Mouse (Mus musculus) cerebellum, adult (tissue): ENCODE results near the gene Oprd1.

ENCODE experiments used
- ATAC-seq: cut with Nextera tagmentation; 2 replicates; pipeline ENCODE4 v1.9.2; 2017; ENCODE audit warnings: mild to moderate bottlenecking, moderate library complexity, mixed read lengths; ENCODE audit not compliant: insufficient number of reproducible peaks, low FRiP score, low TSS enrichment

Gene Oprd1

GRCm38 (mm10) chr4:132144080-132144841 lies at the start of gene Oprd1:
Gene Oprd1, minus strand, starts transcription at chr4:132144486.
- no peak for ATAC-seq

DNA sequence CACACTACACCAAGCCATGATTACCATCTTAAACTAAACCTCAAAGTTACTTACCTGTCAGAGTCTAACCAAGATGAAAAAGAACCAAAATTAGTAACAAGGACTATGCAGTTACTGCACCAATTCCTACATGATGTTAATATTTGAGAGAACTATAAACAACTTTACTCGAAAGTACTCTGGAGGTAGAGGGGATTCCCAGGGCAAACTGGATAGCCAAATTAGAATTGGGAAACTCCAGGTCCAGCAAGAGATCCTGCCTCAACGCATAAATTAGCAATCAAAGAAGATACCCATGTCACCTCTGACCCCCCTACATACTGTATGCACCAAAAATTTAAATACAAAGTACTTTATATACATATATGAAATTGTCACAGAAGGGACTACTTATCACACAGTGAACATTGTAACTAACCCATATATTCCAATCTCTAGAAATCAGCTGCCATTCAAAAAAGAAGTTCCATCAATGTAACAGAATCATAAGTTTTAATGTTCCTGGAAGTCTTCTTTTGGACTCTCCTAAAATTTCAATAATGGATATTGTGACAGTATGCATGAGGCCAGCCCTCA lies 43.6 kb upstream of the Oprd1 start:
- ATAC-seq = no peak

- no peak for ATAC-seq
Measured at GRCm38 (mm10) chr4:132183162-132183561, 38.9 kb upstream of the Oprd1 start.

DNA sequence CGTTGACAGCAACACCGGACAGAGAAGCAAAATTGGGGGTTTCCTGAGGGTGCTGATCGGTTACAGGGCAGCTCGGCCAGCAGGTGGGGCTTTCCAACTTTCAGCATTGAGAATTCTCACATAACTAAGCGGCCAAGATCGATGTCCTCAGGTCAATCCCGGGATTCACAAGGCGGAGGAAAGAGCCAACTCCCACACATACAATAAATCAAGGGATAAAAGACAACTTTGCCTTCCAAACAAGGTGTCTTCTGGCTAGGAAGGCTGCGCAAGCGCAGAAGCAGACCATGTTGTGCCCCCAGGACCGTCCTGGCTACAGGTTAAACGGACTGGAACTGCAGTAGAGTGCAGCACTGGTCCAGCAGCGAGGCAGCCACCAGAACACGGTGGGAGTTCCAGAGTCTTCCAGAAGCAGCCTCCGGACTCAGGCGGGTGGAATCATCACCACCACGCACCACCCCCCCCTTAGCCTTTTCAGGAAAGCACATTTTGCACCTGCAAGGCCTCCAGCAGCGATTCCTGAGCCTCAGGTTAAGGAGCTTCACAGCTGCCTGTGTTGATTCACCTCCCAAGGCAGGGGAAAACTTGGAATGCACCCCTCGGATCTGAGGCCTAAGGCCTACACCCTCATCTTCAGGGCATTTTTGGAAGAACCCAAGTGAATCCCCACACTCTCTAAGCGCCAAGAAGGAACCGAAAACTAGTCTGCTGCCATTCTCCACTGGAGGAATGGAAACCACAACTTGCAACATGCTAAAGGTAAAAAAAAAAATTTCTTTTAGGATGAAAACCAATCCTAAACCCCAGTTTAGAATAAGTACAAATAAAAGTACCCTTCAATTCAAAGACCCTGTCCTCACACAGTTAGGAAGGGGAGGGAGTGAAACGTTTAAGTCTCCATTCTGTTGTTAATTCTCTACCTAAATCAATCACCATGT lies 37.7 kb upstream of the Oprd1 start:
- ATAC-seq = no peak

- no peak for ATAC-seq
Measured at GRCm38 (mm10) chr4:132180710-132181109, 36.4 kb upstream of the Oprd1 start.

DNA sequence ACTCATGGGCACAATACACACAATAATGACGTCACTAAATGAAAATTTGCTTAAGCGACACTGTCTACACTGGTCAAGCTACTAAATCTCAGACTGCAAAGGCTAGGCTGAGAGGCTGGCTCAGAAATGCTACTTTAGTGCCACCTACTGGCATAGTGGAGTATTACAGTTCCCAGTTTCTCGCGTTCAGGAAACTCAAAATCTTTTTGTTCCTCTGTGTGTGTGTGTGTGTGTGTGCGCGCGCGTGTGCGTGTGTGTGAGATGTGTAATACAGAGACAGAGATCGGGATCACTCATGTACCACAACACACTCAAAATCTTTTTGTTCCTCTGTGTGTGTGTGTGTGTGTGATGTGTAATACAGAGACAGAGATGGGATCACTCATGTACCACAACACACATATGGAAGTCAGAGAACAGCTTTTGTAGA lies 34.4 kb upstream of the Oprd1 start:
- peak; percentile 64; the same call in 1 of the 2 replicates for ATAC-seq

DNA sequence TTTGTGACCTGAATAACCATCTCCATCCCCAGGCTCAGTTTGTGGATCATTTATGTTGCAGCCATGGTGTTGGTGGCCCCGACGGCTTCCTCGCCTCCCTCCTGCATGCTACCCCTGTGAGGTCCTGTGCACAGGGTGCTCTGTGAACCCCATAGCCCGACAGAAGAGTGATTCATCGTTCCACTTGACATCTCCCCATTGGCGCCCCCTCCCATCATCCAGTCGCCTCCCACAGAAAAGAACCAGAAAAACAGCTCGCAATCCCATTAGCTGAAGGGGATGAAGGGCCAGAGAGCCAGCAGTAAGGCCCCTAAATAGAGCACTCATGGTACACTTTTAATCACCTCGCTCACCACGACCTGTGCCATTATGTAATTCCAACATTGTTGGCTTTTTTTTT lies 32.2 kb upstream of the Oprd1 start:
- no peak for ATAC-seq

- ATAC-seq = no peak
Measured at GRCm38 (mm10) chr4:132170891-132171290, 26.6 kb upstream of the Oprd1 start.

GRCm38 (mm10) chr4:132169761-132170160 lies 25.5 kb upstream of the Oprd1 start:
- no peak for ATAC-seq

DNA sequence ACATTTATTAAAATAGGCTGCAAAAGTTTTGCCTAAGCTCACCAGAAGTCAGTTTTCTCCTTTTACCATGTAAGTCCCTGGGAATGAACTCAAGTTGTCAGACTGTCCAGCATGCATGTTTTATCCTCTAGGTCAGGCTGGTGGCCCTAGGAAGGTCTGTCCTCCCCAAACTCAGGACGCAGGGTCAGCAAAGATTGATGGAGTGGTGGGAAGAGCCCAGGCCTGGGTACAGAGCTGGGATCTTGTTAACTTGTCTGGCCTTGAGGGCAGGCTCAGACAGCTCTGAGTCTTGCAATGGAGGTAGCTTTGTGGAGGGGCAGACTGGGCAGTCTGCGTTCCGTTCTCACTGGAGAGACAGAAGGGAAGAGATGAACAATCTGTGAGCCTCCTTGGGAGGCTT lies 25.0 kb upstream of the Oprd1 start:
- ATAC-seq = no peak

DNA sequence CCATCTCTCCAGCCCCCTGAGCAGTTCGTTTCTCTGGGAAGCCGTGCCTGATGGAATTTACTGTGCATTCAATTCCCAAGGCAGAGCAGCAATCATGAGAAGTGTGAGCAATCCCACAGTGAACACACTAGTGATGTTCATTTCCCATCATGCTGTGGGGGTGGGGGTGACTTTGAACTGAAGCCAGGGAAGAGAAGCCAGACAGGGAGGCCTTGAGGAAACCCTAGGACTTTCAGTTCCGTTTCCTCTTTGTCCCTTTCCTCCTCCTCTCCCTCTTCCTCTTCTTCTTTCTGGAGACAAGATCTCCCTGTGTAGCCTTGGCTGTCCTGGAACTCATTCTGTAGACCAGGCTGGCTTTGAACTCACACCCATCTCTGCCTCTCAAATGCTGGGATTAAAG lies 23.1 kb upstream of the Oprd1 start:
- ATAC-seq = no peak

GRCm38 (mm10) chr4:132166350-132167290 lies 22.3 kb upstream of the Oprd1 start:
- no peak for ATAC-seq

DNA sequence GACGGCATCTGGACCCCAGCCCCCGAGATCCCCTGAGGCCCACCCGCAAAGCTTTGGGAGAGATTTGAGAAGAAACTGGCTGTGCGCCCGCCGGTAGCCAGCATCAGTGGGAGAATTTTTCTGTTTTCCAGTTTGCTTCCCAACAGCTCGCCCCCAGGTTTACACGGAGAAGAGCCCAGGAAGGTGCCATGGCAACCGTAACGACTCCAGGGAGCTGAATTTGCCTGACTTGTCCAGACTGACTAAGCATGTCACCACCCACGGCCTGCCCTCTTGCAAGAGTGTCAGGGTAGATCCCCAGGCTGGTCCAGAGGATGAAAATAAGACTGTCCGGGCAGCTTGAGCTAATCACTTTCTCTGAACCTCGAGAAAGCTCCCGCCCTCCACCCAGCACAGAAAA lies 21.4 kb upstream of the Oprd1 start:
- ATAC-seq = no peak

DNA sequence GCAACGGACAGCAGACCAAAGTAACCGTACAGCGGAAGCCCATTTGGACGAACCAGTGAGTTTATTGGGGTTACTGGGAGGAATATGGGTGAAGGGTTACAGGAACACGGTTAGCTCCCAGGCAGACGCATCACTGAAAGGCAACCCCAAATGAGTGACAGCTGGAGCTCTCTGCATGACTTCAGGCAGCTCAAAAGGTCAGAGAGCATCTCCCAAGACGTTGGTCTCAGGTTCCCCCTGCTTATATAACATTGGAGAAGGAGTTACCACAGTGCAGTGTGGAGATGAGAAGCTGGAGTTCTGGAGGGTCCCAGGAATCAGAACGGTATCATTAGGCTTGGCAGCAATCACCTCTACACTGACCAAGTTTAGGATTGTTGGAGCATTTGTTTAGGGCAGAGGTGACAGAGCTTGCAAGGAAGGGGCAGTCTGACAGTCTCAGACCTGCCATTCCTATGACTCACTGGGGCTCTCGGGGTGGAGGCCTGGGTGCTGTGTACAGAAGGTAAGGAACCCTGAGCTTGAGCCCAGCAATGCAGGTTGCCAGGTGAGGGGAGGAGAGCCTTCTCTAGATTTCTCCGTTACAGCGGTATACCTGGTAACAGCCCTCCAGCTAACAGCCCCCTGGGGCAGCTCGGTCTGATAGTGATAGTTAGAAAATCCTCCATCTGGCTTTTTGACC lies 12.8 kb upstream of the Oprd1 start:
- ATAC-seq = no peak

DNA sequence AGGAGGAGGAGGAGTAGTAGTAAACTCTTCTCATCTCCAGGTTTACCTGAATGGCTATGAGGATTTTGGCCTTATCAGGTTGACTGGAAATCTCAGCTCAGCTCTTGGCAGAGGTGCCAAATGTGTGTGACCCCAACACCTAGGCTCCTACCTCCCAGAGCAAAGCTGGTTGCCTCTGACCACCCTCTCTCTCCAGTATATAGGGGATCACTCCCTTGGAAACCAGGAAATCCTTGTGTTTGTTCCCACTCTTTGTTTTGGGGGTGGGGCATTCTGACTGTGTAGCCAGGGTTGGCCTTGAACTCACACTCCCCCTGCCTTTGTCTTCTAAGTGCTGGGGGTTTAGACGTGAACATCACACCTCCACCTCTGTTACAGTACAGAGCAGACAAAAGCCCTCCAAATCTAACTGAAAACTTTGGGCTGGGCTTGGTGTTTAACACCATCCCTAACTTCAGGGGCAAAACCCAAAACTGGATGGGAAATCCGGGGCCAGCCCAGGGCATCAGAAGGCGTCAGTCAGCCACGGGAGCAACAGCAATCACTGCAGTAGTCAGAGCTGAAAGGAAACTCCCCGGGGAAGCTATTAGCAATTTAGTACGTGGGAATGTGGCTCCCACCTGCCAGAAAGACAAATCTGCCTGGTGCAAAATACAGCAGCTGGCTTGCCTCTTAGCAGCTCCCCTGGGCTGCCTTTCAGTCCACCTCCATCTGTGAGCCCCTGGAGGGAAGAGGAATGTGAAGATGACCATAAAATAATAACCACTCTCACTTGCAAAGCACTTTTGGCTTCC lies 10.8 kb upstream of the Oprd1 start:
- ATAC-seq = no peak

GRCm38 (mm10) chr4:132151673-132152072 lies 7.4 kb upstream of the Oprd1 start:
- ATAC-seq = no peak

DNA sequence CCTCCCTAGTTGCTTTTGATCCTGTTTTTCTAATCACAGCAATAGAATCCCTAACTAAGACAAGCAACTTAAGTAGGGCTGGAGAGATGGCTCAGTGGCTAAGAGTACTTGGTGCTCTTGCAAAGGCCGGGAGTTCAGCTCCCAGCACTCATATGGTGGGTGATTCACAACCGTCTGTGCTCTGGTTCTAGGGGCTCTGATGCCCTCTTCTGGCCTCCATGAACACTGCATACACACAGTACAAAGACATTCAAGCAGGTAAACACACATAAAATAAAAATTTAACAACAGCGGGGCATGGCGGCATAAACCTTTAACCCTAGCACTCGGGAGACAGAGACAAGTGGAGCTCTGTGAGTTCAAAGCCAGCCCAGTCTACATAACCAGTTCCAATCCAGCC lies 1.9 kb upstream of the Oprd1 start:
- ATAC-seq = no peak

DNA sequence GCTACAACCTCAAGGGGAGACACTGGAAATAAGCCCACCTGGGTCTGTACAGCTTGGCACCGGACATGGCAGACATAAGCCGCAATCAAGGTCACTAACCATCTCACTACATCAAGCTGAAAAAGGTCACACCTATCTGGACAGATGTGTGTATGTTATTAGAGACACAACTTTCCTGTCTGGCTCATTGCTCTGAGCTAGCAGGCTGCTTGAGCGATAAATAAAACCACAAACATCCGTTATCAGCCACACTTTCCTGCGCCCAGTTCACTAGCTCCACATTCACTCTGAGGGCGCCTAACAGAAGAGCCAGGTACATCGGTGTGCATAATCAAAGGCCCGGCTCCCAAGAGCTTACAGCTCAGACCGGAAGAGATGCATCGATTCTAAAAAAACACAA lies 806 bp upstream of the Oprd1 start:
- no peak for ATAC-seq

GRCm38 (mm10) chr4:132138640-132139039 lies 5.6 kb downstream of the Oprd1 start:
- no peak for ATAC-seq
